Mouse (Mus musculus) neural tube, embryonic 12.5 days (tissue): ENCODE data around the gene Ddx46. TPM values are rescaled to one million over a fixed set of nuclear protein-coding genes. Genes with fewer than 3 reads are reported as not detected.

ENCODE experiments used
- ATAC-seq: fragments of 200-750 bp; cut with Nextera tagmentation; 2 replicates; pipeline ENCODE4 v1.8.0; 2017; ENCODE audit warnings: low read depth, mild to moderate bottlenecking, moderate TSS enrichment, moderate library complexity; ENCODE audit not compliant: low FRiP score
- H3K27ac ChIP-seq: fragments of 300-500 bp; sonication (generic); 2 replicates; pipeline ENCODE4 v1.5.1; 2016
- H3K27me3 ChIP-seq: fragments of 300-500 bp; sonication (generic); replicated peaks from 2 replicates; pipeline ENCODE4 v1.6.1; 2016; ENCODE audit warnings: mild to moderate bottlenecking
- H3K36me3 ChIP-seq: fragments of 300-500 bp; sonication (generic); 2 replicates; pipeline ENCODE4 v1.6.1; 2016; ENCODE audit warnings: mild to moderate bottlenecking
- H3K4me1 ChIP-seq: fragments of 300-500 bp; sonication (generic); 2 replicates; pipeline ENCODE4 v1.6.1; 2016
- H3K4me2 ChIP-seq: fragments of 300-500 bp; sonication (generic); replicated peaks from 2 replicates; pipeline ENCODE4 v1.6.1; 2016; ENCODE audit warnings: mild to moderate bottlenecking
- H3K4me3 ChIP-seq: fragments of 300-500 bp; sonication (generic); 2 replicates; pipeline ENCODE4 v1.5.1; 2016
- H3K9ac ChIP-seq: fragments of 300-500 bp; sonication (generic); 2 replicates; pipeline ENCODE4 v1.6.1; 2016; ENCODE audit warnings: mild to moderate bottlenecking
- H3K9me3 ChIP-seq: fragments of 300-500 bp; sonication (generic); 2 replicates; pipeline ENCODE4 v1.6.1; 2016; ENCODE audit warnings: mild to moderate bottlenecking
- WGBS: fragments of 180-500 bp; shearing (Covaris S2); methylation state at CpG from one replicate; pipeline ENCODE4 v1.1.7; 2016; 5-methylcytosine and 5-hydroxymethylcytosine counted together
- polyA plus RNA-seq: library from polyadenylated mRNA; unstranded; fragments of >200 nt; fragmentation: Nextera tagmentation; extraction: Ambion mirVana; gene quantifications from 2 replicates; pipeline ENCODE4 v1.2.1, GENCODE M21; 2016

The Ddx46 gene
- polyA plus RNA-seq, 1 experiment from 2014 or later: 43.5 TPM

- H3K4me1 ChIP-seq: 0 out of 2 replicates have a peak, but pooled peaks cover under 1% of the 10 kb centered on the region
- no peaks in the 10 kb centered on the region for H3K9me3 ChIP-seq
- no peak overlapping the region for H3K9ac ChIP-seq
- no peaks in the 10 kb centered on the region for H3K27me3 ChIP-seq
- 91% methylated on average over 4 of the region's 4 CpGs for WGBS
- ATAC-seq: no peak
- no peak overlapping the region for H3K27ac ChIP-seq
- H3K4me3 ChIP-seq: no peak overlapping the region
- no peak overlapping the region for H3K4me2 ChIP-seq
- peaks cover 44% of the 10 kb centered on the region for H3K36me3 ChIP-seq
Measured at GRCm38 (mm10) chr13:55704301-55704700, 69.5 kb downstream of the Ddx46 start.

- H3K4me1 ChIP-seq: peaks cover 15% of the 10 kb centered on the region; the same call in 1 of the 2 replicates
- no peak overlapping the region for H3K27ac ChIP-seq
- H3K36me3 ChIP-seq: peaks cover 3% of the 10 kb centered on the region
- no peak overlapping the region for H3K4me3 ChIP-seq
- ATAC-seq: no peak
- H3K9ac ChIP-seq: no peak overlapping the region
- no peaks in the 10 kb centered on the region for H3K27me3 ChIP-seq
- no peaks in the 10 kb centered on the region for H3K9me3 ChIP-seq
- no peak overlapping the region for H3K4me2 ChIP-seq
- 95% methylated on average over 3 of the region's 3 CpGs for WGBS
Measured at GRCm38 (mm10) chr13:55712846-55713245, 78.0 kb downstream of the Ddx46 start.

- peaks cover 12% of the 10 kb centered on the region; the same call in 1 of the 2 replicates for H3K4me1 ChIP-seq
- H3K27ac ChIP-seq: peak within 1 kb of the TSS; percentile 89
- no peaks in the 10 kb centered on the region for H3K27me3 ChIP-seq
- peaks cover 19% of the 10 kb centered on the region for H3K36me3 ChIP-seq
- H3K4me2 ChIP-seq: peak within 1 kb of the TSS; percentile 61
- under 1% methylated on average over 63 of the region's 63 CpGs for WGBS
- ATAC-seq: peak; percentile 94
- no peaks in the 10 kb centered on the region for H3K9me3 ChIP-seq
- H3K4me3 ChIP-seq: peak within 1 kb of the TSS; percentile 90
- peak within 1 kb of the TSS; percentile 96 for H3K9ac ChIP-seq
Measured at GRCm38 (mm10) chr13:55714501-55715166, 79.8 kb downstream of the Ddx46 start, which contains the start of gene Txndc15. Txndc15 (plus strand) TSS chr13:55714650.

- Histone ChIP-seq H3K27me3 (no peaks in the 10 kb centered on the region), H3K27ac (peak overlapping the region; percentile 89; the same call in 1 of the 2 replicates), H3K4me1 (peaks cover 12% of the 10 kb centered on the region; the same call in 1 of the 2 replicates), H3K36me3 (peaks cover 24% of the 10 kb centered on the region), H3K9ac (peak overlapping the region; percentile 96), H3K4me2 (peak overlapping the region; percentile 61), H3K9me3 (no peaks in the 10 kb centered on the region), H3K4me3 (peak overlapping the region; percentile 90)
- 11% methylated on average over 5 of the region's 5 CpGs for WGBS
- ATAC-seq: no peak
Measured at GRCm38 (mm10) chr13:55715167-55715512, 80.3 kb downstream of the Ddx46 start.

GRCm38 (mm10) chr13:55715908-55716510 is 81.2 kb downstream of the Ddx46 start:
- H3K9me3 ChIP-seq: no peaks in the 10 kb centered on the region
- H3K9ac ChIP-seq: 0 out of 2 replicates have a peak overlapping the region, but pooled peaks have one; percentile 96
- H3K4me1 ChIP-seq: peaks cover 12% of the 10 kb centered on the region; the same call in 1 of the 2 replicates
- no peak overlapping the region for H3K27ac ChIP-seq
- peak overlapping the region; percentile 61 for H3K4me2 ChIP-seq
- ATAC-seq: no peak
- 80% methylated on average over 7 of the region's 7 CpGs for WGBS
- H3K36me3 ChIP-seq: peaks cover 31% of the 10 kb centered on the region
- no peak overlapping the region for H3K4me3 ChIP-seq
- no peaks in the 10 kb centered on the region for H3K27me3 ChIP-seq

GRCm38 (mm10) chr13:55721516-55721915 is 86.7 kb downstream of the Ddx46 start:
- H3K4me1 ChIP-seq: peaks cover 4% of the 10 kb centered on the region; the same call in 1 of the 2 replicates
- no peak overlapping the region for H3K9ac ChIP-seq
- no peak overlapping the region for H3K4me3 ChIP-seq
- ATAC-seq: no peak
- H3K9me3 ChIP-seq: no peaks in the 10 kb centered on the region
- H3K27ac ChIP-seq: no peak overlapping the region
- H3K27me3 ChIP-seq: no peaks in the 10 kb centered on the region
- H3K4me2 ChIP-seq: no peak overlapping the region
- WGBS: 80% methylated on average over 8 of the region's 8 CpGs
- peaks cover 59% of the 10 kb centered on the region for H3K36me3 ChIP-seq

GRCm38 (mm10) chr13:55721995-55722394 is 87.2 kb downstream of the Ddx46 start:
- 92% methylated on average over 2 of the region's 2 CpGs for WGBS
- Histone ChIP-seq H3K27me3 (no peaks in the 10 kb centered on the region), H3K4me3 (no peak overlapping the region), H3K36me3 (peaks cover 59% of the 10 kb centered on the region), H3K9ac (no peak overlapping the region), H3K4me1 (peaks cover 3% of the 10 kb centered on the region; the same call in 1 of the 2 replicates), H3K27ac (no peak overlapping the region), H3K9me3 (no peaks in the 10 kb centered on the region), H3K4me2 (no peak overlapping the region)
- ATAC-seq: no peak

- 7% methylated on average over 4 of the region's 4 CpGs for WGBS
- Histone ChIP-seq H3K27me3 (no peaks in the 10 kb centered on the region), H3K4me1 (no peaks in the 10 kb centered on the region), H3K4me3 (peak overlapping the region; percentile 50), H3K27ac (peak overlapping the region; percentile 79), H3K9me3 (no peaks in the 10 kb centered on the region), H3K9ac (peak overlapping the region; percentile 57), H3K4me2 (peak overlapping the region; percentile 58), H3K36me3 (peaks cover 22% of the 10 kb centered on the region)
- ATAC-seq: no peak
Measured at GRCm38 (mm10) chr13:55726598-55727119, 91.8 kb downstream of the Ddx46 start.

- Histone ChIP-seq H3K36me3 (peaks cover 21% of the 10 kb centered on the region), H3K27me3 (no peaks in the 10 kb centered on the region), H3K27ac (peak within 1 kb of the TSS; percentile 79), H3K9ac (peak within 1 kb of the TSS; percentile 57), H3K4me3 (peak within 1 kb of the TSS; percentile 50), H3K4me2 (peak within 1 kb of the TSS; percentile 58), H3K4me1 (no peaks in the 10 kb centered on the region), H3K9me3 (no peaks in the 10 kb centered on the region)
- ATAC-seq: peak; percentile 92
- WGBS: under 1% methylated on average over 71 of the region's 73 CpGs
Measured at GRCm38 (mm10) chr13:55727120-55727838, 92.5 kb downstream of the Ddx46 start, which contains the start of gene Pcbd2. Pcbd2 (plus strand) TSS chr13:55727368.

GRCm38 (mm10) chr13:55727839-55728238 is 93.0 kb downstream of the Ddx46 start:
- peaks cover 18% of the 10 kb centered on the region for H3K36me3 ChIP-seq
- ATAC-seq: peak; percentile 69
- WGBS: 5% methylated on average over 19 of the region's 19 CpGs

GRCm38 (mm10) chr13:55730716-55731115 is 95.9 kb downstream of the Ddx46 start:
- no peaks in the 10 kb centered on the region for H3K9me3 ChIP-seq
- no peak overlapping the region for H3K4me3 ChIP-seq
- H3K36me3 ChIP-seq: peaks cover 1% of the 10 kb centered on the region; the same call in 1 of the 2 replicates
- 86% methylated on average over 7 of the region's 7 CpGs for WGBS
- ATAC-seq: no peak
- H3K27me3 ChIP-seq: no peaks in the 10 kb centered on the region
- H3K9ac ChIP-seq: no peak overlapping the region
- no peaks in the 10 kb centered on the region for H3K4me1 ChIP-seq
- no peak overlapping the region for H3K27ac ChIP-seq
- H3K4me2 ChIP-seq: no peak overlapping the region

More at GRCm38 (mm10) chr13:55727839-55728238, 93.0 kb downstream of the Ddx46 start:
- no peaks in the 10 kb centered on the region for H3K27me3 ChIP-seq
- no peaks in the 10 kb centered on the region for H3K4me1 ChIP-seq
- H3K27ac ChIP-seq: no peak overlapping the region; the same call in 1 of the 2 replicates
- no peaks in the 10 kb centered on the region for H3K9me3 ChIP-seq
- peak overlapping the region; percentile 57; the same call in 1 of the 2 replicates for H3K9ac ChIP-seq
- H3K4me3 ChIP-seq: peak overlapping the region; percentile 50
- H3K4me2 ChIP-seq: peak overlapping the region; percentile 58
